ENCODE assay signal across 19 mouse cellular contexts in genomic region chr2:62408216-62408615, GRCm38 (mm10). TPM values are rescaled to one million over a fixed set of nuclear protein-coding genes. Genes with fewer than 3 reads are reported as not detected.
A peak's percentile ranks its signal among the peaks of the same experiment; 100 is the strongest.
DNase-seq lines count a peak whose midpoint lies in the region; ATAC-seq lines count a peak whose summit lies in the region.
"Had no signal": no experiment of that assay in that cellular context is flagged by ENCODE, and none has a peak within 500 bp of the region (broad histone marks: within the 10 kb centered on the region; RNA-seq: fewer than 3 reads in every experiment).

No protein-coding gene starts in this region.

- H3K27me3 ChIP-seq in intestine, embryonic 15.5 days (replicated peaks): no peaks in the 10 kb centered on the region
- H3K27me3 ChIP-seq in intestine, embryonic 16.5 days (replicated peaks; ENCODE audit: control insufficient read depth, insufficient read depth, low read length): no peaks in the 10 kb centered on the region
- H3K27me3 ChIP-seq: heart, embryonic 15.5 days had no signal

- H3K4me1 ChIP-seq in intestine, embryonic 15.5 days (replicated peaks): peaks cover 21% of the 10 kb centered on the region
- H3K4me1 ChIP-seq in intestine, embryonic 16.5 days (ENCODE audit: control insufficient read depth, insufficient read depth, low read length): peaks cover 15% of the 10 kb centered on the region

- ATAC-seq in intestine, embryonic 15.5 days: no peak
- ATAC-seq in intestine, embryonic 16.5 days: no peak
- ATAC-seq: forebrain, postnatal 0 days; hindbrain, embryonic 16.5 days had no signal

- WGBS in intestine, embryonic 15.5 days: 69% methylated on average over 5 of the region's 5 CpGs
- WGBS in intestine, embryonic 16.5 days: 77% methylated on average over 5 of the region's 5 CpGs

- H3K36me3 ChIP-seq in intestine, embryonic 15.5 days: no peaks in the 10 kb centered on the region
- H3K36me3 ChIP-seq in intestine, embryonic 16.5 days (ENCODE audit: control insufficient read depth, insufficient read depth, low read length): no peaks in the 10 kb centered on the region
- H3K36me3 ChIP-seq: embryonic facial prominence, embryonic 15.5 days; heart, embryonic 15.5 days; limb, embryonic 13.5 days; liver, embryonic 13.5 days had no signal

- peak overlapping the region; percentile 33; the same call in 1 of the 2 replicates for H3K4me2 ChIP-seq in intestine, embryonic 15.5 days (replicated peaks)
- no peak overlapping the region for H3K4me2 ChIP-seq in intestine, embryonic 16.5 days (ENCODE audit: low read depth, low read length)
- H3K4me2 ChIP-seq: embryonic facial prominence, embryonic 15.5 days; heart, embryonic 15.5 days; limb, embryonic 13.5 days; liver, embryonic 13.5 days had no signal

- H3K4me3 ChIP-seq in intestine, embryonic 15.5 days (replicated peaks): no peak overlapping the region
- no peak overlapping the region for H3K4me3 ChIP-seq in intestine, embryonic 16.5 days (ENCODE audit: low read length)
- H3K4me3 ChIP-seq: embryonic facial prominence, embryonic 15.5 days; heart, embryonic 15.5 days; limb, embryonic 13.5 days; liver, embryonic 13.5 days had no signal

- no peaks in the 10 kb centered on the region for H3K9me3 ChIP-seq in intestine, embryonic 15.5 days
- no peaks in the 10 kb centered on the region for H3K9me3 ChIP-seq in intestine, embryonic 16.5 days (ENCODE audit: control insufficient read depth, low read length)
- H3K9me3 ChIP-seq: embryonic facial prominence, embryonic 15.5 days; heart, embryonic 15.5 days; limb, embryonic 13.5 days; liver, embryonic 13.5 days had no signal

- peak; percentile 33 for DNase-seq in thymus, postnatal 0 days (ENCODE audit: low spot score)
- no peak for DNase-seq in thymus, adult 18-20 months
- peak; percentile 38 for DNase-seq in induced T-regulatory cell, adult 2 months (ENCODE audit: low read depth)
- no peak for DNase-seq in c-Kit-positive CD71-positive TER-119-positive erythroid progenitor cells, embryonic 14.5 days (ENCODE audit: low spot score)
- DNase-seq in retina, embryonic 14.5 days (ENCODE audit: low spot score): no peak
- DNase-seq: adrenal gland, postnatal 25 days; cerebellum, adult 11-12 months; cerebellum, postnatal 25 days; forebrain, postnatal 0 days; kidney, adult 9 months; liver, embryonic 13.5 days; retina, postnatal 1 day; right cerebral cortex, postnatal 4 days had no signal

- no peak overlapping the region for H3K27ac ChIP-seq in intestine, embryonic 15.5 days
- H3K27ac ChIP-seq in intestine, embryonic 16.5 days (ENCODE audit: low read length): no peak overlapping the region
- H3K27ac ChIP-seq: embryonic facial prominence, embryonic 15.5 days; limb, embryonic 13.5 days; liver, embryonic 13.5 days had no signal

- H3K9ac ChIP-seq in intestine, embryonic 15.5 days: no peak overlapping the region
- no peak overlapping the region for H3K9ac ChIP-seq in intestine, embryonic 16.5 days (ENCODE audit: low read depth, low read length)
- H3K9ac ChIP-seq: embryonic facial prominence, embryonic 15.5 days; forebrain, postnatal 0 days; heart, embryonic 15.5 days; limb, embryonic 13.5 days; liver, embryonic 13.5 days had no signal

RNA-seq across cellular contexts. Expression of gene Dpp4, which starts 3.8 kb away (rescaled TPM):
- polyA plus RNA-seq in intestine, embryonic 15.5 days (2015; fragmentation: Nextera tagmentation; extraction: Ambion mirVana): 69.3 and 72.5 TPM in 2 replicates
- 85.0 and 104 TPM in 2 replicates for polyA plus RNA-seq in intestine, embryonic 16.5 days (2015; fragmentation: Nextera tagmentation; extraction: Ambion mirVana)
- polyA plus RNA-seq in thymus, postnatal 0 days (2015; fragmentation: Nextera tagmentation; extraction: Ambion mirVana): 58.4 and 69.5 TPM in 2 replicates

Comparison
In these comparisons a context has a peak if more than half of its experiments do, and no peak if none do; other contexts are left out.
1. DNase-seq: peak in thymus, postnatal 0 days (single experiment) and induced T-regulatory cell, adult 2 months (single experiment); none in thymus, adult 18-20 months (0 of 2), c-Kit-positive CD71-positive TER-119-positive erythroid progenitor cells, embryonic 14.5 days (single experiment) and retina, embryonic 14.5 days (single experiment).